Mouse (Mus musculus): Measurements from ENCODE around the gene Scel.

The Scel gene

GRCm38 (mm10) chr14:103567957-103568356, 54.8 kb downstream of the Scel start:
- peak; percentile 70 to 83 for DNase-seq (ENCODE audit: inconsistent age in 2 of 2, low spot score in 1 of 2)

DNA sequence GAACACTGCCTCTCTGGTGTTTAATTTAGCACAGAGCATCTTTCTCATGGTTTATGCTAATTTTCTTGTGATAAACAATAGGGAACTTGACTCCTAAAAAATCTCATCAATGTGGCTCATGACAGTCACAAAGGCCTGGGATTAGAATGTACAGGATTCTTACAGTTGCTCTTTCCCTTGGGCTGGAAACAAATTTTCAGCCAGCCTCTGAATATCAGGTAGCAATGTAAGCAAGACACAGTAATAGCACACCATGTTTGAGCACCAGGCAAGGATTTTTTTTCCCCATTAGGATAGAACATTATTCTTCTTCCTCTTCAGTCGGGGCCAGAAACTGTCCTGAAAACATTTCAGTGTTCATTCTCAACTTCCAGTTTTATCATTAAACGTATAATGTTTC, 55.3 kb downstream of the Scel start:
- no peak for DNase-seq (ENCODE audit: inconsistent age in 2 of 2, low spot score in 1 of 2)

- no peak for DNase-seq (ENCODE audit: inconsistent age in 2 of 2, low spot score in 1 of 2)
These were observed 58.6 kb downstream of the Scel start for GRCm38 (mm10) chr14:103571598-103572320.

- DNase-seq (ENCODE audit: inconsistent age in 2 of 2, low spot score in 1 of 2): no peak
These were observed 62.7 kb downstream of the Scel start for GRCm38 (mm10) chr14:103575854-103576253.

DNA sequence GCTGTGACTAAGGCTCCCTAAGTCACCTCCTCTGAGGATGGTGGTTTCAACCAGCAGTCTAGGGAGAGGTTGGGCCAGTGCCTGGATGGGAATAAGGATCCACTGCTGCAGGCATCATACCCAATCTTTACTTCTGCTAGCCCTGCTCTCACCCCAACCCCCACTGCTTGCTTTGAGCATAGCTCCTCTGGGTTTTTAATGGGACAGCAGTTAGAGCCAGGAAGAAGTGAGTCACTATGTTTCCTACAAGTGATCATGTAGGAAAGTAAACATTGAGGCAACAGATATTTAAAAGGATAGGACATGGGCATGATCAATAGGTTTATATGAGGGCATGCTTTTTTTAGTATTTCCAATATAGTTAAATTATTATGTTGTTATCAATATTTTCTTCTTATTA, 63.9 kb downstream of the Scel start:
- no peak for DNase-seq (ENCODE audit: inconsistent age in 2 of 2, low spot score in 1 of 2)

DNA sequence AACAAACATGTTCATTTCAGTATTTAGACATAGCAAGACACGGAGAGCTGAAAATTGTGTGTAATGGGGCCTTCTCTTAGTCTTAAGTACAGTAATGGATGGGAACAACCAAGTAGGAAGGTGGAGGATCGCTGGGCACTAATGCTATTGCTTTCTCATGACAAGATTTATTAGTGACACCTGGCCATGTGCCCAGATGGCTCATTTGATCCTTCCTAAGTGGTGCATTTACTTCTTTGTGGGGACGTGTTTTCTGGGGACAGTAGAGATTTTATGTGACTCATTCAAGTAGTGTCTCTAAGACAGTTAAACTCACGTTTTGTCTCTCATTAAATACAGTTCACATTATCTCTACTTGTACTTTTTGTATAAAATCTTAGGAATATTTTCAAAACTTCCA, 73.5 kb downstream of the Scel start:
- DNase-seq (ENCODE audit: inconsistent age in 2 of 2, low spot score in 1 of 2): peak; percentile 51 to 77

- DNase-seq (ENCODE audit: inconsistent age in 2 of 2, low spot score in 1 of 2): no peak
These were observed 74.2 kb downstream of the Scel start for GRCm38 (mm10) chr14:103587208-103587900.

GRCm38 (mm10) chr14:103589819-103590218, 76.7 kb downstream of the Scel start:
- DNase-seq (ENCODE audit: inconsistent age in 2 of 2, low spot score in 1 of 2): no peak

DNA sequence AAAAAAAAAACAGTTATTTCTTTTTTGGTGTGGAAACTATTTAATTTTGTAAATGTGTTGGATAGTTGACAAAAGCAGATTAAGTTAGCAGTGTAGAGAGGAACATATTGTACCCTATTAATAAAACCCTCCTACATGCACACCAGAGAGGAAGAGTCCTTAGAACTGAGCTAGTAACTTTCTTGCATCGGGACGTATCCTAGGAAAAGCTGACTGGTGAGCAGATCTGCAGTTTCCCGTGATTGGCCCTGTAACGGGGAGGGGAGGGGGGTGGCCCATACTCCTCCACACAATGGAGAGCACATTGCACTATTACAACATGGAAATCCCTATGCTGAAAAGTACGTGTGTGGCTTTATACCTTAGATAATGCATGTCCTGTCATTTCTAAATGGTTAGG, 82.7 kb downstream of the Scel start:
- no peak for DNase-seq (ENCODE audit: inconsistent age in 2 of 2, low spot score in 1 of 2)

DNA sequence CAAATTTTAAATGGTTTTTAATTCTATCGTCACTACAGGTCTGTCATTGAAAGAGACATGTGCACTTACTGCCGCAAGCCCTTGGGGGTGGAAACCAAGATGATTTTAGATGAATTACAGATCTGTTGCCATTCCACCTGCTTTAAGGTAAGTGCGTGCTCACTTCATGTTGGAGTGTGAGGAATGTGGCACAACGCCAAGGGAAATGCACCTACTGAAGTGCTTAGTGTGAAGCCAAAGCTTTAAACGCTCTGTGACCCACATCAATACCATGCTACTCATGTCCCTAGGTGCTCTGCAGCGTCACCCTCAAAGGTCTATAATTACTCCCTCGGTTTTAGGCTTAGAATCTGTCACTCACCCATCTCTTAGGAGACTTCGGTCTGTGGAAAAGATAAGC, 94.9 kb downstream of the Scel start:
- no peak for DNase-seq (ENCODE audit: inconsistent age in 2 of 2, low spot score in 1 of 2)

DNA sequence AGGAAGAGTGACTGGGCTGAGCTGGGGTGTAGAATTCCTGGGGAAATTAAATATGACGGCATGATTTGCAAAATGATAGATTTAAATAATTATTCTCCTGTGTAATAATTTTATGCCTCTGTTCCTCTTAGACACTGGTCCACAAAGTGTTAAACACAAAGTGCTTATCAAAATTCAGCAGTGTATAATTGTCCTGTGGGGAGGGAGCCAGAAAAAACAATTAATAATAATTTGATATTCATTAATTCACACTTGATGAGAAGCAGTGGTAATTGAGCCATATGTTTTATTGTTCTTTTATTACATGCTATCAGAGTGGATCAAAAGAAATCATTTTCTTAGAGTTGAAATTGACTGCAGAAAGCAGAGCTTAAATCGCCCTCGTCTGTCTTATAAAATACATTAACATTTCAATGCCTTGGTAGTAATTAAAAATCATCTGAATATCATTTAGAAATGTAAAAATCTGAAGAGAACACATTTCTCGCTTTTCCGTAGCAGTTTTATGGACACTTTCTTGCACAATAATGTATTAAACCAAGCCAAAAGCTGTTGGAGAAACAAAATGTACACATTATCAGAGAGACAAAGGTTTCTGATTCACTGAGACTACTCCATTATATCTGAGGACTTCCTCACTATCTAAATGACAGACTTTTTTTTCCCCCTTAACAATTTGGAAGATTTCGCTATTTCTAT, 100.6 kb downstream of the Scel start:
- DNase-seq (ENCODE audit: inconsistent age in 2 of 2, low spot score in 1 of 2): no peak

- DNase-seq (ENCODE audit: inconsistent age in 2 of 2, low spot score in 1 of 2): no peak
These were observed 101.1 kb downstream of the Scel start for GRCm38 (mm10) chr14:103614272-103614587.

GRCm38 (mm10) chr14:103619756-103620155, 106.6 kb downstream of the Scel start:
- no peak for DNase-seq (ENCODE audit: inconsistent age in 2 of 2, low spot score in 1 of 2)

GRCm38 (mm10) chr14:103621207-103621606, 108.1 kb downstream of the Scel start:
- no peak for DNase-seq (ENCODE audit: inconsistent age in 2 of 2, low spot score in 1 of 2)

GRCm38 (mm10) chr14:103626100-103626499, 113.0 kb downstream of the Scel start:
- no peak for DNase-seq (ENCODE audit: inconsistent age in 2 of 2, low spot score in 1 of 2)

- DNase-seq (ENCODE audit: inconsistent age in 2 of 2, low spot score in 1 of 2): no peak
These were observed 116.7 kb downstream of the Scel start for GRCm38 (mm10) chr14:103629639-103630364.

DNA sequence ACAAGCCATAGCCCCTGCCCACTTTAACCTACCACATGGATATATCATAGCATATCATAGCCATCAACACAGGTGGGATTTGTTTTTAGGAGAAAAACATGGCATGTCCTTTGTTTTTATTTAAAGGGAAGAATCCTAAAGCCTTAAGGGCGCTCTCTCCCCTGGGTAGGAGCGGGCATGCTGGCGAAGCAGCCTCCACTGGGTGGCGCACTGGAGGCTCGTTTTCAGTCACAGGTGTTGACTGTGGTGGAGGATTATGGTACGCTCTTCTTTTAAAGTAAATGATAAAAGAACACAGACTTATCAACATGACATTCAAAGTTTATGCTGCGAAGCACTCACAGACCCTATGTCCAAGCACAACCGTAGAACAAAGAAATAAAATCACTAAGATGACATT, 117.4 kb downstream of the Scel start:
- no peak for DNase-seq (ENCODE audit: inconsistent age in 2 of 2, low spot score in 1 of 2)

GRCm38 (mm10) chr14:103643933-103644332, 130.8 kb downstream of the Scel start:
- no peak for DNase-seq (ENCODE audit: inconsistent age in 2 of 2, low spot score in 1 of 2)

GRCm38 (mm10) chr14:103647981-103648380, 134.8 kb downstream of the Scel start:
- DNase-seq (ENCODE audit: inconsistent age in 2 of 2, low spot score in 1 of 2): no peak

GRCm38 (mm10) chr14:103648623-103649255, 135.6 kb downstream of the Scel start:
- DNase-seq (ENCODE audit: inconsistent age in 2 of 2, low spot score in 1 of 2): no peak

- DNase-seq (ENCODE audit: inconsistent age in 2 of 2, low spot score in 1 of 2): no peak
These were observed 136.2 kb downstream of the Scel start for GRCm38 (mm10) chr14:103649302-103649701.

Data from adrenal gland, adult (tissue).